Comparison of ENCODE assay signal across 27 mouse cellular contexts in the genomic region with DNA sequence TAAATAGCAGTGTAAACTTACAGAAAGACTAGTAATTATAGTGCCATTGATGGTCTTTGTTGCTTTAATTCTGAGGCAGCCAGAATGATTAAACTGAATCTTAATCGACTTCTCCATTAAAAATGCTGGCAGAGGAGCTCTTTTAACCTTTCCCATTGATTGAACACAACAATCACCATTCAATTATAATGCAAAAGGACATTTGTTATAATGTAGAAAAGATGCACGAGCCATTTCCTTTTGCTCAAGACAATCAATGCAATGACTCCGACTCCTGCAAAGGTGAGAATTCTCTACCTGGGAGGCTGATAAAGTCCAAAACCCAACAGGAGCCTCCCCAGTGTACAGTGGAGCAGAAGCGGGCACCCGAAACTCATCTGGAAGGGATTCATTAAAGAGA.
"Had no signal": no experiment of that assay in that cellular context is flagged by ENCODE, and none has a peak within 500 bp of the region (broad histone marks: within the 10 kb centered on the region; RNA-seq: fewer than 3 reads in every experiment).

No protein-coding gene starts in this region.

- H3K9ac ChIP-seq: heart, embryonic 12.5 days; hindbrain, embryonic 13.5 days; hindbrain, embryonic 15.5 days; kidney, embryonic 15.5 days; limb, embryonic 12.5 days; liver, embryonic 13.5 days; liver, embryonic 15.5 days; liver, postnatal 0 days had no signal

- H3K4me3 ChIP-seq: heart, embryonic 10.5 days; heart, embryonic 12.5 days; hindbrain, embryonic 13.5 days; hindbrain, embryonic 15.5 days; kidney, embryonic 15.5 days; left cerebral cortex, adult 2 months; limb, embryonic 10.5 days; limb, embryonic 12.5 days; liver, embryonic 13.5 days; liver, embryonic 15.5 days had no signal

- DNase-seq: gastrocnemius, postnatal 14 days; gastrocnemius, postnatal 36 days; heart, adult 18-20 months; heart, postnatal 14 days; heart, postnatal 36 days; kidney, adult 11 months; kidney, adult 2 months; kidney, adult 9 months; kidney, postnatal 14 days; kidney, postnatal 36 days; liver; liver, embryonic 13.5 days; liver, postnatal 0 days; lung, adult 2 months had no signal

- H3K9me3 ChIP-seq: heart, embryonic 10.5 days; heart, embryonic 12.5 days; hindbrain, embryonic 13.5 days; hindbrain, embryonic 15.5 days; kidney, embryonic 15.5 days; limb, embryonic 10.5 days; limb, embryonic 12.5 days; liver, embryonic 13.5 days; liver, embryonic 15.5 days had no signal

- H3K36me3 ChIP-seq: heart, embryonic 10.5 days; heart, embryonic 12.5 days; hindbrain, embryonic 13.5 days; hindbrain, embryonic 15.5 days; kidney, embryonic 15.5 days; limb, embryonic 10.5 days; limb, embryonic 12.5 days; liver, embryonic 13.5 days; liver, embryonic 15.5 days had no signal

- ATAC-seq: hindbrain, postnatal 0 days; intestine, embryonic 16.5 days; liver, postnatal 0 days had no signal

- H3K27ac ChIP-seq: heart, embryonic 10.5 days; hindbrain, embryonic 13.5 days; hindbrain, embryonic 15.5 days; hindbrain, postnatal 0 days; kidney, embryonic 15.5 days; kidney, postnatal 0 days; left cerebral cortex, adult 2 months; limb, embryonic 10.5 days; limb, embryonic 12.5 days; liver, embryonic 13.5 days; liver, embryonic 15.5 days had no signal

- H3K27me3 ChIP-seq: heart, embryonic 12.5 days; hindbrain, embryonic 13.5 days; hindbrain, embryonic 15.5 days; kidney, embryonic 15.5 days; limb, embryonic 12.5 days; liver, embryonic 13.5 days; liver, embryonic 15.5 days had no signal

- H3K4me1 ChIP-seq: heart, embryonic 10.5 days; heart, embryonic 12.5 days; hindbrain, embryonic 13.5 days; hindbrain, embryonic 15.5 days; kidney, embryonic 15.5 days; limb, embryonic 10.5 days; liver, embryonic 13.5 days; liver, embryonic 15.5 days had no signal

- H3K4me2 ChIP-seq: heart, embryonic 12.5 days; hindbrain, embryonic 13.5 days; hindbrain, embryonic 15.5 days; kidney, embryonic 15.5 days; limb, embryonic 12.5 days; liver, embryonic 11.5 days; liver, embryonic 13.5 days; liver, embryonic 15.5 days had no signal
